Mouse (Mus musculus): Measurements from ENCODE around the gene Haus5. TPM values are rescaled to one million over a fixed set of nuclear protein-coding genes. Genes with fewer than 3 reads are reported as not detected.

Gene Haus5
- 28.1 and 29.7 TPM in 2 replicates for polyA plus RNA-seq (2015; fragmentation: Nextera tagmentation; extraction: Ambion mirVana)

GRCm38 (mm10) chr7:30664529-30665200 is at the start of gene Haus5:
TSS of gene Haus5 (minus strand) at chr7:30664994.
- ATAC-seq (replicated peaks), result peak; percentile 96

GRCm38 (mm10) chr7:30711942-30712341 is 47.1 kb upstream of the Haus5 start, which contains the start of gene Atp4a:
TSS of gene Atp4a (plus strand) at chr7:30712209.
- no peak for ATAC-seq (replicated peaks)
- no peak within 1 kb of the TSS for H3K27ac ChIP-seq
- H3K9ac ChIP-seq, result no peak within 1 kb of the TSS
- H3K9me3 ChIP-seq, result no peaks in the 10 kb centered on the region
- no peaks in the 10 kb centered on the region for H3K36me3 ChIP-seq (replicated peaks)
- H3K27me3 ChIP-seq (replicated peaks), result peaks cover 14% of the 10 kb centered on the region
- no peak within 1 kb of the TSS for H3K4me3 ChIP-seq
- H3K4me2 ChIP-seq, result no peak within 1 kb of the TSS
- peaks cover 3% of the 10 kb centered on the region; the same call in 1 of the 2 replicates for H3K4me1 ChIP-seq
- 87% methylated on average over 3 of the region's 3 CpGs for WGBS

More at GRCm38 (mm10) chr7:30664529-30665200, at the start of gene Haus5:
- Histone ChIP-seq H3K9me3 (no peaks in the 10 kb centered on the region), H3K4me2 (peak within 1 kb of the TSS; percentile 94), H3K4me1 (peaks cover 12% of the 10 kb centered on the region), H3K27me3 (replicated peaks) (0 out of 2 replicates have a peak, but pooled peaks cover 3% of the 10 kb centered on the region), H3K9ac (peak within 1 kb of the TSS; percentile 65), H3K27ac (peak within 1 kb of the TSS; percentile 84), H3K4me3 (peak within 1 kb of the TSS; percentile 68), H3K36me3 (replicated peaks) (0 out of 2 replicates have a peak, but pooled peaks cover 3% of the 10 kb centered on the region)
- under 1% methylated on average over 34 of the region's 34 CpGs for WGBS

GRCm38 (mm10) chr7:30707441-30707840 is 42.6 kb upstream of the Haus5 start:
- no peak overlapping the region for H3K27ac ChIP-seq
- no peak overlapping the region for H3K4me2 ChIP-seq
- 88% methylated on average over 1 of the region's 1 CpGs for WGBS

GRCm38 (mm10) chr7:30706214-30706882 is 41.6 kb upstream of the Haus5 start:
- H3K4me1 ChIP-seq, result no peaks in the 10 kb centered on the region
- H3K27ac ChIP-seq, result no peak overlapping the region
- H3K9me3 ChIP-seq, result no peaks in the 10 kb centered on the region
- no peaks in the 10 kb centered on the region for H3K36me3 ChIP-seq (replicated peaks)
- H3K27me3 ChIP-seq (replicated peaks), result no peaks in the 10 kb centered on the region
- H3K9ac ChIP-seq, result no peak overlapping the region
- H3K4me2 ChIP-seq, result no peak overlapping the region
- 87% methylated on average over 8 of the region's 8 CpGs for WGBS
- no peak overlapping the region for H3K4me3 ChIP-seq
- ATAC-seq (replicated peaks), result no peak

More at GRCm38 (mm10) chr7:30707441-30707840, 42.6 kb upstream of the Haus5 start:
- no peak for ATAC-seq (replicated peaks)
- Histone ChIP-seq H3K4me3 (no peak overlapping the region), H3K27me3 (replicated peaks) (no peaks in the 10 kb centered on the region), H3K4me1 (no peaks in the 10 kb centered on the region), H3K9ac (no peak overlapping the region), H3K36me3 (replicated peaks) (no peaks in the 10 kb centered on the region), H3K9me3 (no peaks in the 10 kb centered on the region)

GRCm38 (mm10) chr7:30698589-30698988 is 33.8 kb upstream of the Haus5 start, which contains the start of gene 2200002J24Rik:
TSS of gene 2200002J24Rik (plus strand) at chr7:30698926.
- Histone ChIP-seq H3K9me3 (no peaks in the 10 kb centered on the region), H3K4me1 (no peaks in the 10 kb centered on the region), H3K27me3 (replicated peaks) (no peaks in the 10 kb centered on the region), H3K36me3 (replicated peaks) (no peaks in the 10 kb centered on the region), H3K9ac (no peak within 1 kb of the TSS), H3K4me2 (no peak within 1 kb of the TSS), H3K4me3 (no peak within 1 kb of the TSS), H3K27ac (no peak within 1 kb of the TSS)
- 42% methylated on average over 9 of the region's 9 CpGs for WGBS
- no peak for ATAC-seq (replicated peaks)

- H3K27ac ChIP-seq, result no peak overlapping the region
- H3K27me3 ChIP-seq (replicated peaks), result no peaks in the 10 kb centered on the region
- ATAC-seq (replicated peaks), result no peak
- H3K9ac ChIP-seq, result no peak overlapping the region
- H3K4me2 ChIP-seq, result no peak overlapping the region
- 60% methylated on average over 5 of the region's 5 CpGs for WGBS
- H3K36me3 ChIP-seq (replicated peaks), result no peaks in the 10 kb centered on the region
- no peaks in the 10 kb centered on the region for H3K4me1 ChIP-seq
- H3K9me3 ChIP-seq, result no peaks in the 10 kb centered on the region
- no peak overlapping the region for H3K4me3 ChIP-seq
Measured at GRCm38 (mm10) chr7:30698101-30698500, 33.3 kb upstream of the Haus5 start.

- Histone ChIP-seq H3K9ac (no peak overlapping the region), H3K36me3 (replicated peaks) (no peaks in the 10 kb centered on the region), H3K4me1 (no peaks in the 10 kb centered on the region), H3K27me3 (replicated peaks) (peaks cover 16% of the 10 kb centered on the region), H3K4me2 (no peak overlapping the region), H3K27ac (no peak overlapping the region), H3K4me3 (no peak overlapping the region), H3K9me3 (no peaks in the 10 kb centered on the region)
- WGBS, result 68% methylated on average over 6 of the region's 6 CpGs
- no peak for ATAC-seq (replicated peaks)
Measured at GRCm38 (mm10) chr7:30688325-30688724, 23.5 kb upstream of the Haus5 start.

- Histone ChIP-seq H3K4me2 (no peak overlapping the region), H3K9ac (no peak overlapping the region), H3K27ac (no peak overlapping the region), H3K36me3 (replicated peaks) (no peaks in the 10 kb centered on the region), H3K27me3 (replicated peaks) (peaks cover 16% of the 10 kb centered on the region), H3K4me3 (no peak overlapping the region), H3K4me1 (no peaks in the 10 kb centered on the region), H3K9me3 (no peaks in the 10 kb centered on the region)
- ATAC-seq (replicated peaks), result no peak
- 80% methylated on average over 2 of the region's 2 CpGs for WGBS
Measured at GRCm38 (mm10) chr7:30683425-30683824, 18.6 kb upstream of the Haus5 start.

GRCm38 (mm10) chr7:30681897-30682296 is 17.1 kb upstream of the Haus5 start:
- H3K4me1 ChIP-seq, result no peaks in the 10 kb centered on the region
- WGBS, result 67% methylated on average over 5 of the region's 5 CpGs
- H3K4me3 ChIP-seq, result no peak overlapping the region
- ATAC-seq (replicated peaks), result no peak
- H3K27me3 ChIP-seq (replicated peaks), result peaks cover under 1% of the 10 kb centered on the region; the same call in 1 of the 2 replicates
- no peaks in the 10 kb centered on the region for H3K9me3 ChIP-seq
- no peak overlapping the region for H3K27ac ChIP-seq
- H3K36me3 ChIP-seq (replicated peaks), result no peaks in the 10 kb centered on the region
- H3K9ac ChIP-seq, result no peak overlapping the region
- H3K4me2 ChIP-seq, result no peak overlapping the region

GRCm38 (mm10) chr7:30678263-30678975 is 13.6 kb upstream of the Haus5 start:
- no peak overlapping the region for H3K4me3 ChIP-seq
- no peak overlapping the region for H3K9ac ChIP-seq
- WGBS, result 69% methylated on average over 5 of the region's 5 CpGs
- ATAC-seq (replicated peaks), result no peak
- H3K9me3 ChIP-seq, result no peaks in the 10 kb centered on the region
- no peak overlapping the region for H3K27ac ChIP-seq
- H3K4me2 ChIP-seq, result no peak overlapping the region
- H3K36me3 ChIP-seq (replicated peaks), result no peaks in the 10 kb centered on the region
- no peaks in the 10 kb centered on the region for H3K4me1 ChIP-seq
- H3K27me3 ChIP-seq (replicated peaks), result no peaks in the 10 kb centered on the region

GRCm38 (mm10) chr7:30671480-30671879 is 6.7 kb upstream of the Haus5 start, which contains the start of gene Pmis2:
TSS of gene Pmis2 (minus strand) at chr7:30671605.
- H3K4me3 ChIP-seq, result no peak within 1 kb of the TSS
- 75% methylated on average over 9 of the region's 9 CpGs for WGBS
- H3K27ac ChIP-seq, result no peak within 1 kb of the TSS
- no peaks in the 10 kb centered on the region for H3K4me1 ChIP-seq
- no peaks in the 10 kb centered on the region for H3K9me3 ChIP-seq
- H3K36me3 ChIP-seq (replicated peaks), result no peaks in the 10 kb centered on the region
- no peak for ATAC-seq (replicated peaks)
- no peak within 1 kb of the TSS for H3K4me2 ChIP-seq
- H3K9ac ChIP-seq, result no peak within 1 kb of the TSS
- H3K27me3 ChIP-seq (replicated peaks), result 0 out of 2 replicates have a peak, but pooled peaks cover 3% of the 10 kb centered on the region

GRCm38 (mm10) chr7:30669229-30669628 is 4.4 kb upstream of the Haus5 start:
- no peak for ATAC-seq (replicated peaks)
- H3K36me3 ChIP-seq (replicated peaks), result no peaks in the 10 kb centered on the region
- WGBS, result 41% methylated on average over 3 of the region's 3 CpGs
- H3K9ac ChIP-seq, result no peak overlapping the region
- H3K27me3 ChIP-seq (replicated peaks), result 0 out of 2 replicates have a peak, but pooled peaks cover 3% of the 10 kb centered on the region
- no peak overlapping the region for H3K4me2 ChIP-seq
- no peaks in the 10 kb centered on the region for H3K9me3 ChIP-seq
- no peak overlapping the region for H3K4me3 ChIP-seq
- peaks cover 11% of the 10 kb centered on the region for H3K4me1 ChIP-seq
- H3K27ac ChIP-seq, result no peak overlapping the region
